Mouse (Mus musculus): ENCODE results near the gene Aaed1. TPM values are rescaled to one million over a fixed set of nuclear protein-coding genes. Genes with fewer than 3 reads are reported as not detected.

Aaed1 gene
- polyA plus RNA-seq, 1 experiment from 2014 or later: 21.4 TPM

DNA sequence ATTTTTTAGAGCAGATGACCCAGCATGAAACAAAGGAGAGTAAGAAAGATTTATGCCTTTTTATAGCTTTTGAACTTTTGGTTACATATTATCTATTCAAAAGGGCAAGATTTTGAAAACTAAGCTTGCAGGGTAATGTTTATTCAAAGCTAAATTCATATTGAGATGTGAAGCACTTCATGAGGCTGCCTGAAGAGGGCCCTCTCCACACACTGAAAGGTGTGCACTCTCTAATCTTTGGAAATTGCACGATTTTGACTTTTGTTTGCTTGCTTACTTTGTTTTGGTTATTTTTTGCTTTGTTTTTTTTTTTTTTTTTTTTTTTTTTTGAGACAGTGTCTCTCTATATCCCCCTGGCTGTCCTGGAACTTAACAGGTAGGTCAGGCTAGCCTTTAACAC lies 62.1 kb downstream of the Aaed1 start:
- peaks cover 6% of the 10 kb centered on the region; the same call in 1 of the 2 replicates for H3K4me1 ChIP-seq (ENCODE audit: control insufficient read depth, insufficient read depth, low read length)
- ATAC-seq (ENCODE audit: low FRiP score): no peak
- H3K9me3 ChIP-seq (ENCODE audit: control insufficient read depth, low read length): no peaks in the 10 kb centered on the region
- no peaks in the 10 kb centered on the region for H3K27me3 ChIP-seq (ENCODE audit: control insufficient read depth, insufficient read depth, low read length)
- H3K9ac ChIP-seq (ENCODE audit: low read length): no peak overlapping the region
- no peaks in the 10 kb centered on the region for H3K36me3 ChIP-seq (ENCODE audit: control insufficient read depth, insufficient read depth, low read length)
- peak; percentile 79 for DNase-seq (ENCODE audit: low spot score, missing footprints)
- WGBS: 21% methylated on average over 1 of the region's 1 CpGs
- H3K4me3 ChIP-seq (ENCODE audit: low read depth, low read length): no peak overlapping the region
- H3K27ac ChIP-seq (ENCODE audit: low read depth, low read length): no peak overlapping the region
- no peak overlapping the region for H3K4me2 ChIP-seq

DNA sequence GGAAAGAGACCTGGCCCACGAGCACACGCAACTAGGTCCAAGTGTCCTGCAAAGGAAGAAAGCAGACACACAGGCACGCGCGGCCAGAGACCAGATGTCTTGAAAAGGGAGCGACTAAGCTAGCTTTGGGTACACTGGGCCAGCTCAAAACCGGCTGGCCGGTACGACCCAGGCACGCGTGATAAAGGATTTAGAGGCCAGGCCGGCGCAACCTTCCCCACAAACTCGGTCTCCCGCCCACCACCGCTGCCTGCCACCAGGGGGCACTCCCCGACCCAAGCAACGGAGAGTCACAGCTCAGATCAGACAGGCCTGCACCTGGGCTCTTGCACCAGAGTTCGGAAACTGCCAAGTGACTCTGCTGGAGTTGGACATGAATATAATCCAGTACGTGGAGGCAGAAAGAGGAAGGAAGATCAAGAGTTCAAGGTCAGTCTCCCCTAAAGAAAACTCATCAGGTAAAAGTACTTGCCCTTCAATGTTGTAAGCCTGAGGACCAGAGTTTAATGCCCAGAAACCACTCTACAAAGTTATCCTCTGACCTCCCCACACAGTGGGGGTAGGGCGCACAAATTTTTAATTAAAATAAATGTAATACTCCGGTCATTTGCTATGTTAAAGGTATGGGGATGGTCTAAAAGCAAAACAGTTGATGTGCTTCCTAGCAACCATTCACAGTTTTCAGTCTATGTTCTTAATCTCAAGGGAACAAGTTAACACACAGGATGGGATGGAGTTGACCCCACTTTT lies 63.6 kb downstream of the Aaed1 start:
- no peaks in the 10 kb centered on the region for H3K9me3 ChIP-seq (ENCODE audit: control insufficient read depth, low read length)
- H3K4me2 ChIP-seq: peak overlapping the region; percentile 93
- H3K4me3 ChIP-seq (ENCODE audit: low read depth, low read length): peak overlapping the region; percentile 42
- DNase-seq (ENCODE audit: low spot score, missing footprints) (peak; percentile 99), ATAC-seq (ENCODE audit: low FRiP score) (peak; percentile 86)
- H3K27me3 ChIP-seq (ENCODE audit: control insufficient read depth, insufficient read depth, low read length): no peaks in the 10 kb centered on the region
- peaks cover 6% of the 10 kb centered on the region; the same call in 1 of the 2 replicates for H3K4me1 ChIP-seq (ENCODE audit: control insufficient read depth, insufficient read depth, low read length)
- H3K9ac ChIP-seq (ENCODE audit: low read length): peak overlapping the region; percentile 69
- H3K36me3 ChIP-seq (ENCODE audit: control insufficient read depth, insufficient read depth, low read length): no peaks in the 10 kb centered on the region
- WGBS: 8% methylated on average over 22 of the region's 22 CpGs
- H3K27ac ChIP-seq (ENCODE audit: low read depth, low read length): no peak overlapping the region

DNA sequence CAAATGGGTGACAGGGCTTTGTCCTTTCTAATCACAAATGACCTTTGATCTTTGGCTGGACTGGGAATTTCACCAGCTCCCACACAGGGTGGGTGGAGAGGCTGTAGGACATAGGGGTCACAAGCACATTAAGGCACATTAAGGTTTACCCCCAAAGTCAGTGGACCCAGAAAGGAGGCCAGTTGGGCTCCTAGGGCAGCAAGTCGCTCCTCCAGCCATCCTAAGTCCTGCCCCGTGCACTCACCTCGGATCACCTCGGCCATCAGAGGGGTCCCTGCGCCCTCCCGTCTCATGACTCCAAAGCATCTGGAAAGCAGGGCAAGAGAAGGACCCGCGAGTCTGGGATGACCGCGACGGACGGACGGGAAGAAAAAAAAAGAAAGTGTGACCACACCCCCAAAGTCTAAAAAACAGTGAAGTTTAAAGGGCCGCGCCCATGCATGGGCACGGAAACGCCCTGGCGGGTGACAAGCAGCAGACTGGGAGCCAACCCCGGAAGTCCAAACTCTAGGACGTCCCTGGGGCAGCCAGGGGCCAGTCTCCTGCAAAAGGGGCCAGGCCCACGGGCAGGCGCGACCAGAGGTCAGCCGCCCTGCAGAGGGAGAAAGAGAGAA lies 64.2 kb downstream of the Aaed1 start:
- peak overlapping the region; percentile 42 for H3K4me3 ChIP-seq (ENCODE audit: low read depth, low read length)
- ATAC-seq (ENCODE audit: low FRiP score) (peak; percentile 83), DNase-seq (ENCODE audit: low spot score, missing footprints) (no peak)

DNA sequence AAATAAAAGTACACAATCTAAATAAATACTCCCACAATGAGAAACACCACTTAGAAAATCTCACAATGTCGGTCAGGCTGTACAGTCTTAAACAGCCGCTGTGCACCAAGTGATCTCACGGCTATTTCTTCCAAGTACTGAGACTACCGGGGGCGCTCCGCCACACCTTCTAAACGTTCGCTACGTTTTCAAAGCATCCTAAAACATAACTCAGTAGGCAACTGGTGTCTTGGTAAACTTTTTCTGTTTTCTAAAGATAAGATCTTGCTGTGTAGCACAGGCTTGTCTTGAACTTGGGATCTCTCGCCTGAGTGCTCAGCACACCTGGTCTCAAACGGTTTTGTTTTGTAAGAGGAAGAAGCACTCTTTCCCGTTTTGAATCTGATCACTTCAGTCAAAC lies 66.4 kb downstream of the Aaed1 start:
- H3K9me3 ChIP-seq (ENCODE audit: control insufficient read depth, low read length): no peaks in the 10 kb centered on the region
- no peaks in the 10 kb centered on the region for H3K36me3 ChIP-seq (ENCODE audit: control insufficient read depth, insufficient read depth, low read length)
- H3K27me3 ChIP-seq (ENCODE audit: control insufficient read depth, insufficient read depth, low read length): no peaks in the 10 kb centered on the region
- H3K4me1 ChIP-seq (ENCODE audit: control insufficient read depth, insufficient read depth, low read length): peaks cover 6% of the 10 kb centered on the region; the same call in 1 of the 2 replicates
- no peak overlapping the region for H3K27ac ChIP-seq (ENCODE audit: low read depth, low read length)
- no peak overlapping the region for H3K4me3 ChIP-seq (ENCODE audit: low read depth, low read length)
- H3K4me2 ChIP-seq: no peak overlapping the region
- H3K9ac ChIP-seq (ENCODE audit: low read length): no peak overlapping the region
- no peak for ATAC-seq (ENCODE audit: low FRiP score)
- WGBS: 88% methylated on average over 12 of the region's 12 CpGs
- DNase-seq (ENCODE audit: low spot score, missing footprints): no peak

More for the DNA sequence above, 64.2 kb downstream of the Aaed1 start:
- WGBS: under 1% methylated on average over 24 of the region's 24 CpGs
- Histone ChIP-seq H3K9ac (ENCODE audit: low read length) (peak overlapping the region; percentile 69), H3K9me3 (ENCODE audit: control insufficient read depth, low read length) (no peaks in the 10 kb centered on the region), H3K4me1 (ENCODE audit: control insufficient read depth, insufficient read depth, low read length) (peaks cover 6% of the 10 kb centered on the region; the same call in 1 of the 2 replicates), H3K4me2 (peak overlapping the region; percentile 93), H3K36me3 (ENCODE audit: control insufficient read depth, insufficient read depth, low read length) (no peaks in the 10 kb centered on the region), H3K27ac (ENCODE audit: low read depth, low read length) (no peak overlapping the region), H3K27me3 (ENCODE audit: control insufficient read depth, insufficient read depth, low read length) (no peaks in the 10 kb centered on the region)

DNA sequence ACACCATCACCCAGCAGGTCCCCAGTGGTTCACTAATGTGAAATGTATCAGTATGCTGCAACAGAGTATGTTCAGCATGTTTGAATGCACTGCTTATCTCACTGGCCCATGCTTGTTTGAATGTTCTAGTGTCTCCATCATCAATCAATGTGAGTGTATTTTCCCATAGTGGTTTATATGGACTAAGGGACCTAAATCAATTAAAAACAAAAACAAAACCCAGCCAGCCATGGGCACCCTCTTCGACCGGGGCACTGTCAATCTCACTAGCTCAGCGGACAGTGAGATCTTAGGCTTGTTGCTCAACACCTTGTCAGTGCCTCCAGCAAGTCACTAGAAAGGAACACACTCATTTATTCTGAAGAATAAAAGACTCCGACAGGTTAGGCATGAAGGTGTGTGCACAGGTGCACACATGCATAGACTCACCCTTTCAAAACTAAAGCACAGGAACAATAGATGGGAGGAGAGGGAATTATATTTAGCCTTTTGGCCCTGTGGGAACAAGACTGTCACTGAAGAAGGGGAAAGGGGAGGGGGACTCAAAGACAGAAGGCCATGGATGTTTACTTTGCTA lies 67.7 kb downstream of the Aaed1 start:
- WGBS: 92% methylated on average over 4 of the region's 4 CpGs
- Histone ChIP-seq H3K27me3 (ENCODE audit: control insufficient read depth, insufficient read depth, low read length) (no peaks in the 10 kb centered on the region), H3K4me3 (ENCODE audit: low read depth, low read length) (no peak overlapping the region), H3K9me3 (ENCODE audit: control insufficient read depth, low read length) (no peaks in the 10 kb centered on the region), H3K4me1 (ENCODE audit: control insufficient read depth, insufficient read depth, low read length) (peaks cover 6% of the 10 kb centered on the region; the same call in 1 of the 2 replicates), H3K9ac (ENCODE audit: low read length) (no peak overlapping the region), H3K4me2 (no peak overlapping the region), H3K36me3 (ENCODE audit: control insufficient read depth, insufficient read depth, low read length) (no peaks in the 10 kb centered on the region), H3K27ac (ENCODE audit: low read depth, low read length) (no peak overlapping the region)
- DNase-seq (ENCODE audit: low spot score, missing footprints): no peak
- ATAC-seq (ENCODE audit: low FRiP score): no peak

- Histone ChIP-seq H3K27ac (ENCODE audit: low read depth, low read length) (no peak overlapping the region), H3K4me3 (ENCODE audit: low read depth, low read length) (no peak overlapping the region), H3K4me1 (ENCODE audit: control insufficient read depth, insufficient read depth, low read length) (no peaks in the 10 kb centered on the region), H3K27me3 (ENCODE audit: control insufficient read depth, insufficient read depth, low read length) (no peaks in the 10 kb centered on the region), H3K36me3 (ENCODE audit: control insufficient read depth, insufficient read depth, low read length) (no peaks in the 10 kb centered on the region), H3K9me3 (ENCODE audit: control insufficient read depth, low read length) (no peaks in the 10 kb centered on the region), H3K9ac (ENCODE audit: low read length) (no peak overlapping the region), H3K4me2 (no peak overlapping the region)
- no peak for ATAC-seq (ENCODE audit: low FRiP score)
- peak; percentile 51 for DNase-seq (ENCODE audit: low spot score, missing footprints)
Observed at GRCm38 (mm10) chr13:64242721-64243120, 69.8 kb downstream of the Aaed1 start.

DNA sequence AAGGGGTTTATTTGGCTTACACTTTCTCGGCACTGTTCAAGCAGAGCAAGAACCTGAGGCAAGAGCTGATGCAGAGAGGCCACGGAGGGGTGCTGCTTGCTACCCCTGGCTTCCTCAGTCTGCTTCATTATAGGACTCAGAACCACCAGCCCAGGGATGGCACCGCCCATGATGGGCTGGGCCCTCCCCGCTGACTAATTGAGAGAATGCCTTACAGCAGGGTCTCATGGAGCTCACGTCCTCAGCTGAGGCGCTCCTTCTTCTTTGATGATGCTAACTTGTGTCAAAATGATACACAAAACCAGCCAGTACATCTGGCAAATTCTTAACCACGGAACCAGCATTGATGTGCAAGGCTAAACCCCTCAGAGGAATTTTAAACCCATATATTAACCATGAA lies 71.9 kb downstream of the Aaed1 start:
- no peak overlapping the region for H3K9ac ChIP-seq (ENCODE audit: low read length)
- 75% methylated on average over 7 of the region's 7 CpGs for WGBS
- H3K4me3 ChIP-seq (ENCODE audit: low read depth, low read length): no peak overlapping the region
- H3K27me3 ChIP-seq (ENCODE audit: control insufficient read depth, insufficient read depth, low read length): no peaks in the 10 kb centered on the region
- no peak overlapping the region for H3K4me2 ChIP-seq
- 0 out of 2 replicates have a peak, but pooled peaks cover 2% of the 10 kb centered on the region for H3K4me1 ChIP-seq (ENCODE audit: control insufficient read depth, insufficient read depth, low read length)
- no peak overlapping the region for H3K27ac ChIP-seq (ENCODE audit: low read depth, low read length)
- no peak for ATAC-seq (ENCODE audit: low FRiP score)
- peak; percentile 60 for DNase-seq (ENCODE audit: low spot score, missing footprints)
- no peaks in the 10 kb centered on the region for H3K36me3 ChIP-seq (ENCODE audit: control insufficient read depth, insufficient read depth, low read length)
- no peaks in the 10 kb centered on the region for H3K9me3 ChIP-seq (ENCODE audit: control insufficient read depth, low read length)

DNA sequence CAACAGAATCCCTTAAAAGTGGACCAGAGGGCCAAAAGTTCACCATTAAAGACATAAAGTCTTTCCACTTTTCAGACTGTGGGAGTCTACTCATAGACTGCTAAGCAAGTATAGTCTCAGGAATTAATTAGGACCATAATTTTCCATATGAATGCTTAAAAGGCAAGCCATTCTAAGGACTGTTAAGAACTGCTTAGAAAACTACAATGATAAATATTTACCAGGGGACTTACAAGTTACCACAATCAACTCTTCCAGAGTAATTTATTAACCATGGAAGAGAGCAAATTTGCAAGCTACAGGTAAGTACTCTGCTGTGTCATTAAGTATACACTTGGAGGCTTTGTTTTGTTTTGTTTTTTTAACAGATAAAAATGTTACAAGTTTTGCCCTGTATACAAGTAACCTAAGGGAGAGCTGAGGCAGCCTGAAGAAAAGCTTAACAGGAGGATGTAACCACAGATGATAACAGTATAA lies 74.8 kb downstream of the Aaed1 start:
- Histone ChIP-seq H3K36me3 (ENCODE audit: control insufficient read depth, insufficient read depth, low read length) (no peaks in the 10 kb centered on the region), H3K27ac (ENCODE audit: low read depth, low read length) (no peak overlapping the region), H3K9me3 (ENCODE audit: control insufficient read depth, low read length) (no peaks in the 10 kb centered on the region), H3K4me3 (ENCODE audit: low read depth, low read length) (no peak overlapping the region), H3K4me2 (no peak overlapping the region), H3K27me3 (ENCODE audit: control insufficient read depth, insufficient read depth, low read length) (no peaks in the 10 kb centered on the region), H3K9ac (ENCODE audit: low read length) (no peak overlapping the region), H3K4me1 (ENCODE audit: control insufficient read depth, insufficient read depth, low read length) (0 out of 2 replicates have a peak, but pooled peaks cover 2% of the 10 kb centered on the region)
- DNase-seq (ENCODE audit: low spot score, missing footprints): no peak
- ATAC-seq (ENCODE audit: low FRiP score): no peak

All from midbrain, embryonic 11.5 days (tissue).